Mouse (Mus musculus) E14TG2a.4 (cell line): Measurements from ENCODE around the gene Hrct1.

Experiments
- H3K27me3 ChIP-seq: 2 replicates; pipeline ENCODE4 v1.6.1; 2014; ENCODE audit warnings: low read length, control low read depth; ENCODE audit not compliant: insufficient read depth
- H3K36me3 ChIP-seq: 2 replicates; pipeline ENCODE4 v1.6.1; 2014; ENCODE audit warnings: low read length, control low read depth; ENCODE audit not compliant: insufficient read depth
- H3K4me1 ChIP-seq: replicated peaks from 2 replicates; pipeline ENCODE4 v1.6.1; 2014; ENCODE audit warnings: low read depth, low read length, control low read depth
- H3K4me3 ChIP-seq: replicated peaks from 2 replicates; pipeline ENCODE4 v1.5.1; 2014; ENCODE audit warnings: mild to moderate bottlenecking, low read length
- H3K9me3 ChIP-seq: 2 replicates; pipeline ENCODE4 v1.6.1; 2014; ENCODE audit warnings: low read length, control low read depth
- CTCF ChIP-seq: conservative IDR thresholded peaks from 2 replicates; pipeline ENCODE4 v1.5.1; 2014; ENCODE audit warnings: low read length
- NANOG ChIP-seq: IDR thresholded peaks from 2 replicates; pipeline ENCODE4 v1.6.1; 2014; ENCODE audit warnings: borderline replicate concordance, low read length, mixed read lengths
- POU5F1 ChIP-seq: IDR thresholded peaks from 2 replicates; pipeline ENCODE4 v1.6.1; 2014; ENCODE audit warnings: low read length, borderline replicate concordance

The Hrct1 gene

GRCm38 (mm10) chr4:43729794-43730550 is 3.0 kb downstream of the Hrct1 start, which contains the start of gene Spaar:
Gene Spaar, plus strand, starts transcription at chr4:43730034.
- no peak for TF ChIP-seq CTCF
- TF ChIP-seq POU5F1, result no peak
- no peak for TF ChIP-seq NANOG
- Histone ChIP-seq H3K4me3 (no peak within 1 kb of the TSS), H3K4me1 (peaks cover 37% of the 10 kb centered on the region), H3K27me3 (peaks cover 37% of the 10 kb centered on the region), H3K9me3 (no peaks in the 10 kb centered on the region), H3K36me3 (no peaks in the 10 kb centered on the region)

DNA sequence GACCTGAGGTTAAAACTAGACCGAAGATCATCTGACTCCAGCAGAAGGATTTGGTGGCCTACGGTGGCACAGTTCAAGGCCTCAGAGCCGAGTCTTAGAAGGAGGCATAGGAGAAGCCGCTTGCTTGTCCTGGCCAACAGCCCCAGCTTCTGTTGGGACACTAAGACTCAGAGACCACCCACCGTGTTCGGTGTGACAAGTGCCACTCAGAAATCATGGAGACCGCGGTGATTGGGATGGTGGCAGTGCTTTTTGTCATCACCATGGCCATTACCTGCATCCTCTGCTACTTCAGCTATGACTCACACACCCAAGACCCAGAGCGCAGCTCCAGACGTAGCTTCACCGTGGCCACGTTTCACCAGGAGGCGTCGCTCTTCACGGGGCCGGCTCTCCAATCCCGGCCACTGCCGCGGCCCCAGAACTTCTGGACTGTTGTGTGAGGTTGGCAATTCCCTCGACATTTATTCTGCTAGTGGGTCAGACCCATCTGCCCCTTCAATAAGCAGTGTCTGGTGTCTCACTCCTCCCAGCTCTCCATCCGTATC is 3.8 kb downstream of the Hrct1 start:
- H3K36me3 ChIP-seq, result no peaks in the 10 kb centered on the region
- TF ChIP-seq POU5F1, result no peak
- no peak for TF ChIP-seq NANOG
- TF ChIP-seq CTCF, result no peak; the same call in 1 of the 2 replicates
- no peak overlapping the region for H3K4me3 ChIP-seq
- no peaks in the 10 kb centered on the region for H3K9me3 ChIP-seq
- H3K27me3 ChIP-seq, result peaks cover 37% of the 10 kb centered on the region
- H3K4me1 ChIP-seq, result peaks cover 37% of the 10 kb centered on the region

- TF ChIP-seq CTCF, result no peak
- Histone ChIP-seq H3K27me3 (peaks cover 37% of the 10 kb centered on the region), H3K36me3 (no peaks in the 10 kb centered on the region), H3K4me3 (no peak overlapping the region), H3K9me3 (no peaks in the 10 kb centered on the region), H3K4me1 (peaks cover 29% of the 10 kb centered on the region)
These were observed 5.2 kb downstream of the Hrct1 start for GRCm38 (mm10) chr4:43732171-43732570.

DNA sequence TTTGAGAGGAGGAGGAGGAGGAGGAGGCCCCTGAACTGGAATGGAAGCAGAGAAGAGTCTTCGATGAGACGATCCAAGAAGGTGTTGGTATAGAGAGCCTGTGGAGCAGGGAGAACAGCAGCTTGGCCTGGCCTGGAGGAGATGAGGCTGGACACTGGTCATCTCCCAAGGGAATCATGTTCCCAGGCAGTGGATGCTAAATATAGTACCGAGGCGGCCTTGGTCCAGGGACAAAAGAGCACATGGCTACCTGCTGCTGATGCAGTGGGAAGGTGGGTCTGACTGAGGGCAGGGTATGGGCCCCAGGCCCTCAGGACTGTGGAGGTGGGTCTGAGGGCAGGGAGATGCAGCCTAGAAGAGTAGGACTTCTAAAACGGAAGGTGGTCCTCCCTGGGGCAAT is 6.2 kb downstream of the Hrct1 start:
- peaks cover 33% of the 10 kb centered on the region for H3K27me3 ChIP-seq
- H3K4me3 ChIP-seq, result no peak overlapping the region
- peaks cover 20% of the 10 kb centered on the region for H3K4me1 ChIP-seq
- TF ChIP-seq POU5F1, result no peak
- no peak for TF ChIP-seq NANOG
- no peak for TF ChIP-seq CTCF
- no peaks in the 10 kb centered on the region for H3K36me3 ChIP-seq
- no peaks in the 10 kb centered on the region for H3K9me3 ChIP-seq

DNA sequence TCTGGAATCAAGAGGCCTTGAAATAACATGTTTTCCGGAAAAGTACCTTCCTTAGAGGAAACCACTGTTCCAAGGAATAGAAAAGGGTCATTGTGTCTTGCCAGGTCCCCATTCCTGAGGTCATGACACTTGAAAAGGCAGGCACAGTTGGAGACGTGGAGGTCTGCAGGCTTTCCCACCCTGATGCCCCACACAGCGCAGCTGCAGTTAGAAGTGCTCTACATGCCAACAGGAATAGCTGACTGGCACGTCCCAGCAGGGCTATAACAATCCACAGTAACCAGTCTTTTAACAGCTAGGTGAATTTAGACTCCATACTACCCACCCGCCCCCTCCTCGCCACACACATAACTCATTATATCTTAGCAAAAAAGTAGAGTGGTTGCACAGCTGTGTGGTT is 10.2 kb downstream of the Hrct1 start:
- TF ChIP-seq CTCF, result no peak
- H3K4me3 ChIP-seq, result no peak overlapping the region
- peaks cover 15% of the 10 kb centered on the region for H3K27me3 ChIP-seq
- H3K4me1 ChIP-seq, result peaks cover 30% of the 10 kb centered on the region
- no peaks in the 10 kb centered on the region for H3K9me3 ChIP-seq
- no peaks in the 10 kb centered on the region for H3K36me3 ChIP-seq

DNA sequence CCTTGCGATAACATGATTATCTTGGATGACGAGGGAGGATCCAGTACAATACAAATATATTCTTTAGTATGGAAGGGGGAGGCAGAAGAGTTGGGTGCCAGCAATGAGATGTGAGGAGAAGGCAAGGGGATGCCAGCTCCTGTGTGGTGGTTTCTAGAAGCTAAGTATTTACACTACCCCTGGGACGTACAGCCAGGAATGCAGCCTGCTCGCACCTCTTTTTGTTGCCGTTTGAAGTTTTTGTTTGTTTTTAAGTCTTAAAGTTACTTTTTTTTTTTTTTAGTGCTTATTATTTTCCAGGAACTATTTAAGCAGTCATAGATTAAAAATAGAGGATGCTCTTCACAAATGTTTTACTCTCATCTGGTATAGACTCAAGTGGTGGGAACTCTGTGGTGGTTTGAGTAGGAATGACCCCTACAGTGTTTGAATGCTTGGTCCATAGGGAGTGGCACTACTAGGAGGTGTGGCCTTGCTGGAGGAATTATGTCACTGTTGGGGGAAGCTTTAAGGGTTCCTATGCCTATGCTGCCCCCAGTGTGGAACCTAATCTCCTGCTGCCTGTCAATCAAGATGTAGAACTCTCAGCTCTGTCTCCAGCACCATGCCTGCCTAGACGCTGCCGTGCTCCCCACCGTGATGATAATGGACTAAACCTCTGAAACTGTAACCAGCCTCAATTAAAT is 12.1 kb downstream of the Hrct1 start:
- Histone ChIP-seq H3K27me3 (peaks cover 5% of the 10 kb centered on the region; the same call in 1 of the 2 replicates), H3K4me3 (no peak overlapping the region), H3K9me3 (no peaks in the 10 kb centered on the region), H3K36me3 (no peaks in the 10 kb centered on the region), H3K4me1 (peaks cover 46% of the 10 kb centered on the region)
- TF ChIP-seq POU5F1, result no peak
- TF ChIP-seq CTCF, result no peak
- no peak for TF ChIP-seq NANOG

GRCm38 (mm10) chr4:43741526-43741925 is 14.5 kb downstream of the Hrct1 start:
- no peaks in the 10 kb centered on the region for H3K36me3 ChIP-seq
- no peak overlapping the region for H3K4me3 ChIP-seq
- TF ChIP-seq POU5F1, result no peak
- TF ChIP-seq CTCF, result no peak
- TF ChIP-seq NANOG, result no peak
- H3K4me1 ChIP-seq, result peaks cover 63% of the 10 kb centered on the region
- no peaks in the 10 kb centered on the region for H3K9me3 ChIP-seq
- peaks cover 5% of the 10 kb centered on the region; the same call in 1 of the 2 replicates for H3K27me3 ChIP-seq

DNA sequence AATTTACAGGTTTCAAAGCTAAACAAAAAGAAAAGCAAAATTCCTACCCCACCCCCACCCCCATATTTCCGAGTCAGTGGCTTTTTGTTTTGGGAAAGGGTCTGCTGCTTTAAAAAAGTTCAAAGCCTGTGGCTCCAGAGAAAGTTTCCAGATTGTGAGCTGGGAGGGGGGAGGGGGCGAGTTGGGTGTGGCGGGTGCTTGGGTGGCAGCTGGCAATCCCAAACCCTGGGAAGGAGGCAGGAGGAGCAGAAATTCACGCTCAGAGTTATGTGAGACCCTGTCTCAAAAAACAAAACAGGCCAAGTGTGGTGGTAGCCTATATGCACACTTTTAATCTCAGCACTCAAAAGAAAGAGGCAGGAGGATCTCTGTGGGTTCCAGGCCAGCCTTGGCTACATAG is 15.6 kb downstream of the Hrct1 start:
- Histone ChIP-seq H3K4me1 (peaks cover 70% of the 10 kb centered on the region), H3K27me3 (peaks cover 5% of the 10 kb centered on the region; the same call in 1 of the 2 replicates), H3K9me3 (no peaks in the 10 kb centered on the region), H3K4me3 (peak overlapping the region; percentile 23), H3K36me3 (no peaks in the 10 kb centered on the region)
- TF ChIP-seq CTCF (no peak), NANOG (no peak), POU5F1 (no peak)
